Mouse (Mus musculus): ENCODE data around the gene Reep3.

GRCm38 (mm10) chr10:67016615-67017278 lies 80.0 kb downstream of the Reep3 start:
- TF ChIP-seq CTCF (IDR thresholded peaks at IDR 0.05; ENCODE audit: control insufficient read depth, insufficient read depth, insufficient read length) (no peak), USF1 (IDR thresholded peaks at IDR 0.05; ENCODE audit: low read depth) (no peak), CEBPB (IDR thresholded peaks at IDR 0.05; ENCODE audit: low read depth) (no peak)
